Mouse (Mus musculus): Measurements from ENCODE around the gene Dhodh.

GRCm38 (mm10) chr8:109563881-109564280 lies 44.6 kb downstream of the Dhodh start:
- TF ChIP-seq ZC3H11A (IDR thresholded peaks at IDR 0.05; ENCODE audit: borderline replicate concordance, low read depth, low read length) (no peak), MAFK (IDR thresholded peaks at IDR 0.05; ENCODE audit: insufficient read depth, low read depth, low read length) (no peak)
